Mouse (Mus musculus) kidney, adult 2 months (tissue): ENCODE data around the gene Vps54.

Experiments used
- CTCF ChIP-seq: fragments of 200-500 bp; conservative IDR thresholded peaks from 2 replicates; pipeline ENCODE4 v1.5.1; 2011; ENCODE audit warnings: low read depth, mild to moderate bottlenecking, control low read depth, low read length, moderate library complexity, mixed read lengths; ENCODE audit not compliant: insufficient read depth, insufficient read length
- POLR2A ChIP-seq: fragments of 200-500 bp; IDR thresholded peaks from one replicate; pipeline ENCODE4 v1.6.1; 2011; ENCODE audit warnings: low read depth, low read length, control low read depth

GRCm38 (mm10) chr11:21332639-21333295 lies 93.7 kb downstream of the Vps54 start:
- TF ChIP-seq CTCF (no peak), POLR2A (no peak)
